Mouse (Mus musculus): ENCODE measurements around the gene Zfyve9. TPM values are rescaled to one million over a fixed set of nuclear protein-coding genes. Genes with fewer than 3 reads are reported as not detected.
A peak's percentile ranks its signal among the peaks of the same experiment; 100 is the strongest.

The Zfyve9 gene
- total RNA-seq, 1 experiment from 2014 or later: 2.8 TPM

DNA sequence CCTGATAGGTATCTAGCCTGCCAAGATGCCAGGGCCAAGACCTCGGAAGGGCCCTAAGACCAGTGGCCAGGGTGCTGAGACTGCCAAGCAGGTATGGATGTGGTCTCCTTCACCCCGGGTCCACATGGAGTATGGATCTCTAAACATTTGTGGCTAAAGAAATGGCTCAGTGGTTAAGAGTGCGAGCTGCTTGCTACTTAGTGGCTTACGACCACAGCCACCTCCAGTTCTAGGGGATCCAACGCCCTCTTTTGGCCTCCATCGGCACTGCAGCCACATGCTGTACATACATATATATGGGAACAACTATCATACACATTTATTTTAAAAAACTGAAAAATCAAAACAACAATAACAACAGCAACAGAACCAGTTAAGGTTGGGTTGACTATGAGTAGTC lies 159.1 kb downstream of the Zfyve9 start:
- no peak for ATAC-seq (ENCODE audit: extremely low read depth, insufficient number of reproducible peaks, low FRiP score, poor library complexity, severe bottlenecking)

DNA sequence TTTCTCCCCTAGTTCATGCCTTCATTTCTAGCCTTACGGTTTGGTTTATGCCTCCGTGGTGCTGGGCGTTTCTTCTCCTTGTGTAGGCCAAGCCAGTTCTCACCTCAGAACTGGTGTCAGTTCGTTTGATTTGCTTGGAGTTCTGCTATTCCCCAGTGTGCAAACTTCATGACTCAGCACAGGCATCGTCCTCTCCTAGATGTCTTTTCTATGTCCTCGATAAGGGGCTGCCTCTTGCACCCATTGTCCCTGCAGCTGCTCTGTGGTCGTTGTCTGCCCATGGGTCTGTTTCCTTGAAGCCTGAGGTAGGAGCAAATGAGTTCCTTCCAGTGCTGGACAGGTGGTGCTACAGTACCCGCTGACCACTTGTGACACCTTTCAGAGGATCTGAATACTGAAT lies 160.1 kb downstream of the Zfyve9 start:
- ATAC-seq (ENCODE audit: extremely low read depth, insufficient number of reproducible peaks, low FRiP score, poor library complexity, severe bottlenecking): no peak

DNA sequence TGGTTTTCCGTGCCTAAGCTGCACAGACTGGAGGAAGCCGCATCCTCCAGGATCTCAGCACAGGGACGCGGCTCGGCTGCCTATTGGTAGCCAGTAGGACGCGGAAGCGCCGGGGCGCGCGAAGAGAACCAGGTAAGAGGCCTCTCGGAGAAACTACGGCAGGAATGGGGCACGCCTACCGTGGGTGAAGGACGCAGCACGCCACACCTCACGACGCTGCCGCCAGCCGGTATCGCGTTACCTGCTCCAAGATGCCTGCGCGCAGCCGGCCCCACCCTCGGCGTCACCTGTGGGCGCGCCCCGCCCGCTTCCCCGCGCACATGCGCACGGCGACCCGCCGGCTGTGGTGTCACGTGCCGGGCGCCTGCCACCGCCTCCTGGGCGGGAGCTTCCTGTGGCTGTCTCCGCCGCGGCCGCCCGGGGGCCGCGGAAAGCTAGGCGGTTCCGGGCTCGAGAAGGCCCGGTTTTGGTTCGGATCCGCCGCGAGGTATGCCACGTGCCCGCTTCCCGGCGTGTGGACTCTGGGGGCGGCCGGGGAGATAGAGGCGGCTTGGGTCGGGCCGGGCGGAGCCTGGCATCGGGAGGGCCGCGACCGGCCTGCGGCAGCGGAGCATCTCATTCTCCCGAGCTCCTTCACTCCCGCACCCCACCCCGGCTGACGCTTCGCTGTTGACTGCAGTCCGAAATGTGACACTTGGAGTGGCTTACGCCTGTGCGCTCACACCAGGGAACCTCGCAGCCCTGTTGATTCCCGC lies 160.8 kb downstream of the Zfyve9 start, which contains the start of gene Cc2d1b:
TSS of gene Cc2d1b (plus strand) at position 354 of the 755 bp plus-strand sequence.
- peak; percentile 89 for ATAC-seq (ENCODE audit: extremely low read depth, insufficient number of reproducible peaks, low FRiP score, poor library complexity, severe bottlenecking)

DNA sequence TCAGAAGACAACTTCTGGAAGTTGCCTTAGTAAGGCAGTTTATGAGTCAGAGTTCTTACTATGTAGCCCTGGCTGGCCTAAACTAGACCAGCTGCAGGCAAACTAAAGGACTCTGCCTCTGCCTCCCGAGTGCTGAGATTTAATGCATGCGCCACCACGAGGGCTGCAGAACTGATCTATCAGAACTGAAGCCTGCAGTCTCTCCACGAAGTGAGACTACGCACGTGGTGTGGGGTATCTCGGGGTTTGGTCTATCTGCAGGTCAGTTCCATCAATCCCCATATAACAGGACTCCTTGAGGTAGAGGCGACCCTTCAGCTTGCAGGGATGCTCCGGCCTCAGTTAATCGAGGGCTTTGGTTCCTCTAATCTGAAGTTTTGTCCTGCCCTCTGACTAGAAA lies 161.4 kb downstream of the Zfyve9 start:
- no peak for ATAC-seq (ENCODE audit: extremely low read depth, insufficient number of reproducible peaks, low FRiP score, poor library complexity, severe bottlenecking)

DNA sequence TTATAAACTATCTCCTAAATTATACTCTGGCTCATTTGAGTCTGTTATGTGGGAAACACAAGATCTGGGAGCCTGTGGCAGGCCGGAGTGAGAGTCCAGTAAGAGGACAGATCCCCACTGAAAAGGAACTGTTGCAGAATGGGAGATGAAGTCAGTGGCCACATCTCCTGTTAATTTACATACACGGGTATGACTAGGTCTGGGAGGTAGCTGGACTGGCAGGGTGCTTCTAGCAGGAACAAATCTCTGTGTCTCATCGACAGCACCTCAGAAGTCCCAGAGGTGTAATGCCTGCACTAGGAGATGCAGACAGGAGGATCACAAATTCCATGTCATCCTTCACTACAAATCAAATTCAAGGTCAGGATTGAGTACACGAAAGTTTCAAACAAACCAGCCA lies 162.0 kb downstream of the Zfyve9 start:
- no peak for ATAC-seq (ENCODE audit: extremely low read depth, insufficient number of reproducible peaks, low FRiP score, poor library complexity, severe bottlenecking)

DNA sequence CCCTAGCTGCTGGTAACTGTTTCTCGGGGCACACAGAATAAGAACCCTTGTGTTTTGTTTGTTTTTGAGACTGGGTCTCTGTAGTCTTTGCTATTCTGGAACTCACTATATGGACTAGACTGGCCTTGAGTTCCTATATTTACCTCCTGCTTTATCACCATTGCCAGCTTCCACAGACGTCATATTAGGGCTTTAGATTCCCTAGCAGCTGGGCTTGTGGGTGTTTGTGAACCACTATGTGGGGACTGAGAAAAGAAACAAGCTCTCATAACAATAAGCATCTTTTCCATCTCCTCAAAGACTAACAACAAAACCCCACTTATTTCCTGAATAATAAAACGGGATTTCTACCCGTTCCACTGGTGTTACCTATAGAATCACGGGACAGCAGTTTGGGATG lies 169.7 kb downstream of the Zfyve9 start:
- no peak for ATAC-seq (ENCODE audit: extremely low read depth, insufficient number of reproducible peaks, low FRiP score, poor library complexity, severe bottlenecking)

DNA sequence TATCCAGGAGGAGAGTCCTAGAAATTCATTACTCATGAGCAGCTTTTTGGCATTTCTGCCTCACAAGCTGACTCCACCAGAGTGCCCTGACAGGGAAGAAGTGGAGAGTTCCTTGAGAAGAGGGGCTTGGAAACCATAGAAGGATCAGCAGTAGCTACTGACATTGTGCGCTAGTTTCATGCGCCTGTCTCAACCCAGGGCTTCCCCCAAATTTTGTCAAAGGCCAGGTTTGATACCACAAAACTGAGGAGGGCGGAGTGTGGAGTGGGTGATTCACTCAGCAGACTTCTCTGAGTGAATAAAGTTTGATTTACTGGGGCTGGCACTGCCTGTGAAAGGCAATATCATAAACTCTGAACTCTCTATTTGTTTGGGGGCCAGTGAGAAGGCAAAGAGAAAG lies 171.9 kb downstream of the Zfyve9 start:
- ATAC-seq (ENCODE audit: extremely low read depth, insufficient number of reproducible peaks, low FRiP score, poor library complexity, severe bottlenecking): no peak

DNA sequence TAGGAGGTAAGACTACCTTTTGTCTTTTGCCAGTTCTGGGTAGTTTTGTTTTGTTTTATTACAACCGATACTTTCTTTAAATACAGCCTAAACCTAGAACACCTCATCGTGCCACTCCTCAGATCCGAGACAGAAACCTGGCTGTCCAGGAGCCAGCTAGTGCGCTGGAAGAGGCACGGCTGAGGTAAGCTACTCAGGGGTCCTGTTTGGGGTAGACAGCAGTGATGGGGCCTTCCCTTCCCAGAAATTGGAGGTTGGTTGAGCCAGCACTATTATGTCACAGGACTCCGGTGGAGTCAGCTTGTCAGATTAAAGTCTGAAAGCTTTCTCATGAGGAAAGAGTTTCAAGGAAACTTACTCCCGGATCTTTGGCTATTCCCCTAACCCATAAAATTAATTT lies 178.7 kb downstream of the Zfyve9 start:
- ATAC-seq (ENCODE audit: extremely low read depth, insufficient number of reproducible peaks, low FRiP score, poor library complexity, severe bottlenecking): no peak

DNA sequence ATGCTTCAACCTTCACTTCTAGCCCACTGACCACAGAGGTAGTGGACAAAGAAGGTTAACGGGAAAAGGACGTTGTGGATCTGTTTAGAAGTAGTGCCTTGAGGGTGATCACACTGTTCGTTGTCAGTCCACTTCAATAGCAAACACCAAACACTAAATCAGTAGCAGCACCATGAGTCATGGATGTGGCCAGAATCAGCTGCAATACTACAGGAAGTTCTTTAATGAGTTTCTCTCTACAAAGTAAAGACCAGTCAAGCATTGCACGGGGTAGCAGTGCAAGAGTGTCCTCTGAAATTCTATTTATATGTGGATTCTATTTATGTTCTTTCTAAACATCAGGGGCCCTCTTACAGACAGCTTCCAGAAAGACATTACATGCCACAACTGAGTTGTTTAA lies 182.3 kb downstream of the Zfyve9 start:
- ATAC-seq (ENCODE audit: extremely low read depth, insufficient number of reproducible peaks, low FRiP score, poor library complexity, severe bottlenecking): no peak

DNA sequence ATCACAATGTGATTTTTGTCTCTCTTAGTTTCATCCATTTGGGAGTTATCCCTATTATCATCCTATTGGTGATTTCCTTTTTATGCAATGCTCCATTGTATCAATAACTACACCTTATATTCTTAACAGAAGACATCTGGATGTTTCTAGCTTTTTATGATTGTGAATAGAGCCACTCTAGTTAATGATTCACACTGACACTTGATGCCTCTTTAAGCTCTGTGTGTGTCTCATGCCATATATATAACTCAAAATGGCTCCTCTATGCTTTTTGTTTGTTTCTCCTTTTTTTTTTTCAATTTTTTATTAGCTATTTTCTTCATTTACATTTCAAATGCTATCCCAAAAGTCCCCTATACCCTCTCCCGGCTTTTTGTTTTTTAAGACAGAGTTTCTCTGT lies 184.8 kb downstream of the Zfyve9 start:
- no peak for ATAC-seq (ENCODE audit: extremely low read depth, insufficient number of reproducible peaks, low FRiP score, poor library complexity, severe bottlenecking)

DNA sequence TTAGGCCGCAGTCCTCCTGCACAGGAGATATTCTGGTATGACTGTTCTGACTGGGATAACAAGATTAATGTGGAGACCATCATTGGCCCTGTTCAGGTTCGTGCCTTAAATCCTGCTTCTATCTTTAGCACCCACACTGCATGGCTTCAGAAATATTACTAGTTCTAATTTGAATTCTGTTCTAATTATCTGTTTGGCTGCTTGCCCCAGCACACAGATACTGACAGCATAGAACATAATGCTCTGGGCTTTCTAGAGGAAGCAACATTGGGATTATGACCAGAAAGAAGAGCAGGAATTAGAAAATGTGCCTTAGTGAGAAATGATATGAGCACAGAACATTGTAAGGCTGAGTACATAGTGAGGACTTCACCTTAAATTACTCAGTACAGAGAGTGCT lies 187.2 kb downstream of the Zfyve9 start:
- no peak for ATAC-seq (ENCODE audit: extremely low read depth, insufficient number of reproducible peaks, low FRiP score, poor library complexity, severe bottlenecking)

Other genes starting within 250 kb of the Zfyve9 start
- gene Prpf38a, start 201.5 kb downstream of the Zfyve9 start, total RNA-seq (2017): 59.9 and 62.9 TPM in 2 replicates
- gene Orc1, start 201.4 kb downstream of the Zfyve9 start, total RNA-seq (2017): not detected in 2 replicates
- gene Cc2d1b, start 160.9 kb downstream of the Zfyve9 start, total RNA-seq (2017): 59.7 and 79.0 TPM in 2 replicates
- gene 3110021N24Rik, start 61.1 kb downstream of the Zfyve9 start, total RNA-seq (2017): not detected in 2 replicates
- 33.4 and 40.9 TPM in 2 replicates for gene Btf3l4, start 52.8 kb upstream of the Zfyve9 start, total RNA-seq (2017)
- gene Txndc12, start 53.8 kb upstream of the Zfyve9 start, total RNA-seq (2017): 37.0 and 40.7 TPM in 2 replicates
- gene Kti12, start 67.0 kb upstream of the Zfyve9 start, total RNA-seq (2017): 12.7 and 16.0 TPM in 2 replicates
- 0.37 and 0.70 TPM in 2 replicates for gene A730015C16Rik, start 67.8 kb upstream of the Zfyve9 start, total RNA-seq (2017)
- gene Rab3b, start 98.3 kb upstream of the Zfyve9 start, total RNA-seq (2017): 0.81 TPM in 1 of 2 replicates, not detected in the other
- gene Nrd1, start 219.9 kb upstream of the Zfyve9 start, total RNA-seq (2017): 187 and 204 TPM in 2 replicates

Measured in neutrophil, adult 5-6 weeks (primary cell).